Mouse (Mus musculus): ENCODE results near the gene Rhoh.

GRCm38 (mm10) chr5:65926666-65927065, 65.7 kb downstream of the Rhoh start:
- TF ChIP-seq CTCF (IDR thresholded peaks at IDR 0.05; ENCODE audit: extremely low read depth, insufficient read length, insufficient replicate concordance, low read depth, low read length) (no peak), POLR2A (IDR thresholded peaks at IDR 0.05; ENCODE audit: low read depth, low read length) (no peak)
